Mouse (Mus musculus) MEL (cell line): ENCODE results near the gene Hlcs.

Source experiments
- CTCF ChIP-seq, 3 experiments: IDR thresholded peaks in 2 of 3; conservative IDR thresholded peaks in 1 of 3; 2 replicates each; pipeline ENCODE4 v1.5.1; 2011 to 2012; ENCODE audit warnings: low read length in 3 of 3, low read depth in 2 of 3, mild to moderate bottlenecking in 2 of 3, improper control_type of control experiment in 1 of 3, inconsistent platforms in 1 of 3, mixed read lengths in 1 of 3, moderate library complexity in 1 of 3; ENCODE audit not compliant: control insufficient read depth in 1 of 3, insufficient read depth in 1 of 3, poor library complexity in 1 of 3, severe bottlenecking in 1 of 3
- E2F4 ChIP-seq: IDR thresholded peaks from 2 replicates; pipeline ENCODE4 v1.6.1; 2011; ENCODE audit warnings: low read depth, low read length, improper control_type of control experiment, borderline replicate concordance
- NELFE ChIP-seq: IDR thresholded peaks from 2 replicates; pipeline ENCODE4 v1.6.1; 2011; ENCODE audit warnings: low read depth, low read length, improper control_type of control experiment
- POLR2A ChIP-seq, 2 experiments: IDR thresholded peaks; 2 replicates each; pipeline ENCODE4 v1.6.1; 2011 to 2012; ENCODE audit warnings: low read length in 2 of 2, mild to moderate bottlenecking in 2 of 2, control low read depth in 1 of 2, improper control_type of control experiment in 1 of 2, low read depth in 1 of 2, moderate library complexity in 1 of 2; ENCODE audit not compliant: control insufficient read depth in 1 of 2, insufficient read depth in 1 of 2, poor library complexity in 1 of 2
- RAD21 ChIP-seq: IDR thresholded peaks from 2 replicates; pipeline ENCODE4 v1.6.1; 2011; ENCODE audit warnings: mild to moderate bottlenecking, low read depth, low read length, improper control_type of control experiment
- ZC3H11A ChIP-seq: IDR thresholded peaks from 2 replicates; pipeline ENCODE4 v1.6.1; 2012; ENCODE audit warnings: low read depth, mild to moderate bottlenecking, inconsistent platforms, low read length, improper control_type of control experiment

GRCm38 (mm10) chr16:94246976-94247375, 66.4 kb downstream of the Hlcs start:
- TF ChIP-seq POLR2A (IDR thresholded peaks at IDR 0.05; ENCODE audit: control insufficient read depth in 1 of 2, insufficient read depth in 1 of 2, low read depth in 1 of 2, low read length in 2 of 2, poor library complexity in 1 of 2) = no peak
- TF ChIP-seq NELFE = no peak
- no peak for TF ChIP-seq E2F4
- no peak for TF ChIP-seq ZC3H11A
- no peak for TF ChIP-seq CTCF (IDR thresholded peaks at IDR 0.05 in 2 of 3, conservative IDR thresholded peaks at IDR 0.05 in 1 of 3; ENCODE audit: control insufficient read depth in 1 of 3, insufficient read depth in 1 of 3, low read depth in 2 of 3, low read length in 3 of 3, poor library complexity in 1 of 3, severe bottlenecking in 1 of 3)
- TF ChIP-seq RAD21 = no peak
